Mouse (Mus musculus) intestine, postnatal 0 days (tissue): ENCODE results near the gene Tnnt2. TPM values are rescaled to one million over a fixed set of nuclear protein-coding genes. Genes with fewer than 3 reads are reported as not detected.

ENCODE experiments used
- ATAC-seq: fragments of 200-750 bp; cut with Nextera tagmentation; 2 replicates; pipeline ENCODE4 v1.8.0; 2017; ENCODE audit warnings: mild to moderate bottlenecking, moderate TSS enrichment, moderate library complexity
- H3K27ac ChIP-seq: fragments of 300-500 bp; sonication (generic); 2 replicates; pipeline ENCODE4 v1.5.1; 2014; ENCODE audit warnings: mild to moderate bottlenecking, low read depth, low read length, moderate library complexity
- H3K27me3 ChIP-seq: fragments of 300-500 bp; sonication (generic); replicated peaks from 2 replicates; pipeline ENCODE4 v1.6.1; 2014; ENCODE audit warnings: low read length, mixed read lengths; ENCODE audit not compliant: control insufficient read depth, insufficient read depth
- H3K36me3 ChIP-seq: fragments of 300-500 bp; sonication (generic); 2 replicates; pipeline ENCODE4 v1.6.1; 2014; ENCODE audit warnings: mild to moderate bottlenecking, moderate library complexity; ENCODE audit not compliant: control insufficient read depth, insufficient read depth
- H3K4me1 ChIP-seq: fragments of 300-500 bp; sonication (generic); replicated peaks from 2 replicates; pipeline ENCODE4 v1.6.1; 2014; ENCODE audit warnings: antibody characterized with exemption, low read length, mixed read lengths; ENCODE audit not compliant: control insufficient read depth, insufficient read depth
- H3K4me2 ChIP-seq: fragments of 300-500 bp; sonication (generic); replicated peaks from 2 replicates; pipeline ENCODE4 v1.6.1; 2014; ENCODE audit warnings: low read depth, mild to moderate bottlenecking, moderate library complexity
- H3K4me3 ChIP-seq: fragments of 300-500 bp; sonication (generic); 2 replicates; pipeline ENCODE4 v1.5.1; 2014; ENCODE audit warnings: low read depth, low read length
- H3K9ac ChIP-seq: fragments of 300-500 bp; sonication (generic); 2 replicates; pipeline ENCODE4 v1.6.1; 2014; ENCODE audit warnings: mild to moderate bottlenecking, low read depth, low read length
- H3K9me3 ChIP-seq: fragments of 300-500 bp; sonication (generic); 2 replicates; pipeline ENCODE4 v1.6.1; 2016; ENCODE audit warnings: mixed run types; ENCODE audit not compliant: control insufficient read depth
- CTCF ChIP-seq: sonication (generic); IDR thresholded peaks from 2 replicates; pipeline ENCODE4 v1.5.1; 2016; ENCODE audit warnings: low read depth, mild to moderate bottlenecking, control low read depth, antibody characterized with exemption, moderate library complexity
- WGBS: fragments of 180-500 bp; shearing (Covaris S2); extraction: QIAGEN DNeasy Blood & Tissue Kit; methylation state at CpG from one replicate; pipeline ENCODE4 v1.1.7; 2014; 5-methylcytosine and 5-hydroxymethylcytosine counted together
- polyA plus RNA-seq: library from polyadenylated mRNA; unstranded; fragments of >200 nt; fragmentation: Nextera tagmentation; extraction: Ambion mirVana; gene quantifications from 2 replicates; pipeline ENCODE4 v1.2.1, GENCODE M21; 2015

The Tnnt2 gene
- polyA plus RNA-seq, 1 experiment from 2014 or later, result 56.8 TPM

- H3K4me3 ChIP-seq, result no peak overlapping the region
- no peak overlapping the region for H3K9ac ChIP-seq
- 0 out of 2 replicates have a peak, but pooled peaks cover 3% of the 10 kb centered on the region for H3K27me3 ChIP-seq
- H3K36me3 ChIP-seq, result no peaks in the 10 kb centered on the region
- no peak overlapping the region for H3K27ac ChIP-seq
- H3K9me3 ChIP-seq, result no peaks in the 10 kb centered on the region
- TF ChIP-seq CTCF, result no peak
- 71% methylated on average over 20 of the region's 20 CpGs for WGBS
- no peak for ATAC-seq
- H3K4me2 ChIP-seq, result no peak overlapping the region
- no peaks in the 10 kb centered on the region for H3K4me1 ChIP-seq
These were observed 53.5 kb downstream of the Tnnt2 start for GRCm38 (mm10) chr1:135889461-135890185.

DNA sequence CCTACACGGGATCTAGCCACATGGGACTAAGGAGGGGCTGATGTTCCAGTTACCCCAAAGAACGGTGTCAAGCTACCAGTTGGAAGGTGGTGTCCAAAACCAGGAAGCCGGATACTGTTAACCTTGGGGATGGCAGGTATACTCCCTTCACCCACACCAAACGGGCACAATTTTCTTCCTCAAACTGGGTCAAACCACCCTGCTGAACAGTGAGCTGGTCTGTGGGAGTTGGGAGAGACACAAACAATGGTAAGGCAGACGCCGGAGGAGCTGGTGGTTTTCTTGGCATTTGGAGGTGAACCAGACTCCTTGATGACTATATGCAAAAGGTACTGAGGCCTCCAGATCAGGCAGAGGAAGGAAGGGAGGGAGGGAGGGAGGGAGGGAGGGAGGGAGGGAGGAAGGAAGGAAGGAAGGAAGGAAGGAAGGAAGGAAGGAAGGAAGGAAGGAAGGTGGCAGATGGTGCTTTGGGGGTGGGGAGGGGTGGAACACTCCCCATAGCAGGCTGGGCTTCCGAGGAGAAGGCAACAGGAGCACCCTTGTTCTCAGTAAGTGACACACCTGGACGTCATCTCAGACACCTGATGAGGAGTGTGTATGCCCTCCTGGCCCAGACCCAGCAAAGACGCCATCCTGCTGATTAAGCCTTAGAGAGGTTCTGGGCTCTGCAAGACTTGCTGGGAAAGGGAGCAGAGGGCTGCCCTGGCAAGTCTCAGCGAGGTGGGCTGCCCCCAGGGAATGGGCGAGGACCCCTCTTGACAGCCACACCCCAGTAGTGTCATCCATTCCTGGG, 55.5 kb downstream of the Tnnt2 start:
- Histone ChIP-seq H3K9me3 (no peaks in the 10 kb centered on the region), H3K4me2 (no peak overlapping the region), H3K9ac (no peak overlapping the region), H3K36me3 (no peaks in the 10 kb centered on the region), H3K27me3 (0 out of 2 replicates have a peak, but pooled peaks cover 3% of the 10 kb centered on the region), H3K27ac (no peak overlapping the region), H3K4me1 (0 out of 2 replicates have a peak, but pooled peaks cover 5% of the 10 kb centered on the region), H3K4me3 (no peak overlapping the region)
- ATAC-seq, result no peak
- WGBS, result 63% methylated on average over 11 of the region's 11 CpGs
- no peak for TF ChIP-seq CTCF

- 0 out of 2 replicates have a peak, but pooled peaks cover 5% of the 10 kb centered on the region for H3K4me1 ChIP-seq
- 75% methylated on average over 6 of the region's 6 CpGs for WGBS
- H3K36me3 ChIP-seq, result no peaks in the 10 kb centered on the region
- TF ChIP-seq CTCF, result no peak
- no peak overlapping the region for H3K27ac ChIP-seq
- H3K9ac ChIP-seq, result no peak overlapping the region
- H3K4me3 ChIP-seq, result no peak overlapping the region
- 0 out of 2 replicates have a peak, but pooled peaks cover 3% of the 10 kb centered on the region for H3K27me3 ChIP-seq
- ATAC-seq, result no peak
- H3K9me3 ChIP-seq, result no peaks in the 10 kb centered on the region
- no peak overlapping the region for H3K4me2 ChIP-seq
These were observed 56.1 kb downstream of the Tnnt2 start for GRCm38 (mm10) chr1:135892233-135892632.

DNA sequence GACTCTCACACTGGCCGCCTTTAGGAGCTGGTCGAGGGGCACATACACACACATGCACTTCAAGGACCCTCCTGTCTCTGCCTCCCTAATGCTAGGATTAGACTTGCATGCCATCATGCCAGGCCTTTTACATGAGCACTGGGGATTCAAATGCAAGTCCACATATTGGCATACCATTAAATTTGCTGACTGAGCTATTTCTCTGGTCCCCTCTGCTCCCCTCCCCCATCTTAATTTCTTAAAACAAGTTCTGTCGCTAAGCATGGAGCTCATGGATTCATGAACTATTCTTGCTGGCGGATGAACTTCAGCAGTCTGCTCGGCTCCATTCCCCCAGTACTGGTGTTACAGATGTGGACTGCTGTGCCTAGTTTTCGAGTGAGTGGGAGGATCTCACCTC, 56.6 kb downstream of the Tnnt2 start:
- no peak for TF ChIP-seq CTCF
- 86% methylated on average over 6 of the region's 6 CpGs for WGBS
- Histone ChIP-seq H3K27me3 (0 out of 2 replicates have a peak, but pooled peaks cover 3% of the 10 kb centered on the region), H3K4me3 (no peak overlapping the region), H3K9me3 (no peaks in the 10 kb centered on the region), H3K9ac (no peak overlapping the region), H3K4me1 (0 out of 2 replicates have a peak, but pooled peaks cover 5% of the 10 kb centered on the region), H3K36me3 (no peaks in the 10 kb centered on the region), H3K4me2 (no peak overlapping the region), H3K27ac (no peak overlapping the region)
- no peak for ATAC-seq

- Histone ChIP-seq H3K4me3 (no peak overlapping the region), H3K27ac (no peak overlapping the region), H3K36me3 (no peaks in the 10 kb centered on the region), H3K27me3 (0 out of 2 replicates have a peak, but pooled peaks cover 3% of the 10 kb centered on the region), H3K9ac (no peak overlapping the region), H3K4me1 (0 out of 2 replicates have a peak, but pooled peaks cover 5% of the 10 kb centered on the region), H3K4me2 (no peak overlapping the region), H3K9me3 (no peaks in the 10 kb centered on the region)
- ATAC-seq, result no peak
- 64% methylated on average over 3 of the region's 3 CpGs for WGBS
- TF ChIP-seq CTCF, result no peak
These were observed 57.2 kb downstream of the Tnnt2 start for GRCm38 (mm10) chr1:135893377-135893776.

DNA sequence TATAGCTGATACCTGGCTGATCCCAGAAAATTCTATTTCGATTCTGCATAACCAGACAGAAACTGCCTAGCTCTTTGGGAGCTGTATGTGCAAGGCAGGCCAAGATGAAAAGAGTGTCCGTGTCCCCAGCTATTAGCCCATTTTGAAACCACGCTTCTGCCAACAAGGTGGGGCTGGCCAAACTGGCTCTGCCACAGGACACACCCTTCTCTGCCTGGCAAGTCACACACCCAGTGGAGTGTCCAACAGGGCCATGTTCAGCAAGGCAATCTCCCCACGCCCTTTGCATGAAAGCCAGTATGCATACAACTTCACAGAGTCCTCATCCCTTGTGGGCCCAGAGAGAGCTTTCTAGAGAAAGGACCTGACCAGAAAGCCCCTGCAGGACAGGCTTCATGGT, 59.2 kb downstream of the Tnnt2 start:
- TF ChIP-seq CTCF, result no peak
- ATAC-seq, result no peak
- Histone ChIP-seq H3K4me2 (no peak overlapping the region), H3K4me1 (0 out of 2 replicates have a peak, but pooled peaks cover 5% of the 10 kb centered on the region), H3K27ac (no peak overlapping the region), H3K36me3 (no peaks in the 10 kb centered on the region), H3K9me3 (no peaks in the 10 kb centered on the region), H3K9ac (no peak overlapping the region), H3K27me3 (no peaks in the 10 kb centered on the region), H3K4me3 (no peak overlapping the region)
- WGBS, result 51% methylated on average over 4 of the region's 4 CpGs
